Mouse (Mus musculus): ENCODE measurements around the gene Aldh1a7. TPM values are rescaled to one million over a fixed set of nuclear protein-coding genes. Genes with fewer than 3 reads are reported as not detected.

The Aldh1a7 gene
- 7.6 and 10.4 TPM in 2 replicates for polyA plus RNA-seq (2014; fragmentation: Nextera tagmentation; extraction: Ambion mirVana)

GRCm38 (mm10) chr19:20727381-20727780, at the start of gene Aldh1a7:
Aldh1a7 (minus strand) TSS chr19:20727562.
- no peaks in the 10 kb centered on the region for H3K9me3 ChIP-seq (ENCODE audit: control insufficient read depth, low read length)
- H3K27ac ChIP-seq (replicated peaks; ENCODE audit: low read depth, low read length) = no peak within 1 kb of the TSS
- WGBS = 64% methylated on average over 2 of the region's 2 CpGs
- H3K4me3 ChIP-seq (ENCODE audit: low read depth, low read length) = no peak within 1 kb of the TSS
- no peak within 1 kb of the TSS for H3K4me2 ChIP-seq (ENCODE audit: low read depth, low read length)
- peak; percentile 68; the same call in 1 of the 2 replicates for ATAC-seq (ENCODE audit: low read depth)
- DNase-seq (ENCODE audit: low spot score) = peak; percentile 26
- no peak within 1 kb of the TSS for H3K9ac ChIP-seq (ENCODE audit: low read depth, low read length)
- H3K27me3 ChIP-seq (replicated peaks; ENCODE audit: control insufficient read depth, insufficient read depth, low read length) = no peaks in the 10 kb centered on the region
- no peaks in the 10 kb centered on the region for H3K4me1 ChIP-seq (ENCODE audit: control insufficient read depth, insufficient read depth, low read length)
- no peaks in the 10 kb centered on the region for H3K36me3 ChIP-seq (ENCODE audit: control insufficient read depth, insufficient read depth, low read length)

- Histone ChIP-seq H3K4me3 (ENCODE audit: low read depth, low read length) (no peak overlapping the region), H3K27ac (replicated peaks; ENCODE audit: low read depth, low read length) (no peak overlapping the region), H3K9me3 (ENCODE audit: control insufficient read depth, low read length) (no peaks in the 10 kb centered on the region), H3K9ac (ENCODE audit: low read depth, low read length) (no peak overlapping the region), H3K27me3 (replicated peaks; ENCODE audit: control insufficient read depth, insufficient read depth, low read length) (no peaks in the 10 kb centered on the region), H3K4me1 (ENCODE audit: control insufficient read depth, insufficient read depth, low read length) (no peaks in the 10 kb centered on the region), H3K36me3 (ENCODE audit: control insufficient read depth, insufficient read depth, low read length) (no peaks in the 10 kb centered on the region), H3K4me2 (ENCODE audit: low read depth, low read length) (no peak overlapping the region)
- DNase-seq (ENCODE audit: low spot score) = no peak
- no peak for ATAC-seq (ENCODE audit: low read depth)
- WGBS = 70% methylated on average over 2 of the region's 2 CpGs
Measured at GRCm38 (mm10) chr19:20775681-20776080, 48.3 kb upstream of the Aldh1a7 start.

- ATAC-seq (ENCODE audit: low read depth) = no peak
Measured at GRCm38 (mm10) chr19:20773941-20774340, 46.6 kb upstream of the Aldh1a7 start.

GRCm38 (mm10) chr19:20764214-20764613, 36.9 kb upstream of the Aldh1a7 start:
- DNase-seq (ENCODE audit: low spot score) (peak; percentile 84), ATAC-seq (ENCODE audit: low read depth) (peak; percentile 67; the same call in 1 of the 2 replicates)
- H3K4me1 ChIP-seq (ENCODE audit: control insufficient read depth, insufficient read depth, low read length) = 0 out of 2 replicates have a peak, but pooled peaks cover 10% of the 10 kb centered on the region
- H3K36me3 ChIP-seq (ENCODE audit: control insufficient read depth, insufficient read depth, low read length) = no peaks in the 10 kb centered on the region
- WGBS = 17% methylated on average over 1 of the region's 1 CpGs
- H3K27ac ChIP-seq (replicated peaks; ENCODE audit: low read depth, low read length) = no peak overlapping the region
- no peak overlapping the region for H3K4me2 ChIP-seq (ENCODE audit: low read depth, low read length)
- H3K9ac ChIP-seq (ENCODE audit: low read depth, low read length) = no peak overlapping the region
- no peak overlapping the region for H3K4me3 ChIP-seq (ENCODE audit: low read depth, low read length)
- no peaks in the 10 kb centered on the region for H3K9me3 ChIP-seq (ENCODE audit: control insufficient read depth, low read length)
- H3K27me3 ChIP-seq (replicated peaks; ENCODE audit: control insufficient read depth, insufficient read depth, low read length) = no peaks in the 10 kb centered on the region

More at GRCm38 (mm10) chr19:20773941-20774340, 46.6 kb upstream of the Aldh1a7 start:
- Histone ChIP-seq H3K27me3 (replicated peaks; ENCODE audit: control insufficient read depth, insufficient read depth, low read length) (no peaks in the 10 kb centered on the region), H3K9ac (ENCODE audit: low read depth, low read length) (no peak overlapping the region), H3K9me3 (ENCODE audit: control insufficient read depth, low read length) (no peaks in the 10 kb centered on the region), H3K4me2 (ENCODE audit: low read depth, low read length) (no peak overlapping the region), H3K36me3 (ENCODE audit: control insufficient read depth, insufficient read depth, low read length) (no peaks in the 10 kb centered on the region), H3K4me1 (ENCODE audit: control insufficient read depth, insufficient read depth, low read length) (no peaks in the 10 kb centered on the region), H3K4me3 (ENCODE audit: low read depth, low read length) (no peak overlapping the region), H3K27ac (replicated peaks; ENCODE audit: low read depth, low read length) (no peak overlapping the region)
- WGBS = 84% methylated on average over 7 of the region's 7 CpGs
- DNase-seq (ENCODE audit: low spot score) = no peak

- Histone ChIP-seq H3K36me3 (ENCODE audit: control insufficient read depth, insufficient read depth, low read length) (no peaks in the 10 kb centered on the region), H3K4me2 (ENCODE audit: low read depth, low read length) (no peak overlapping the region), H3K4me3 (ENCODE audit: low read depth, low read length) (no peak overlapping the region), H3K4me1 (ENCODE audit: control insufficient read depth, insufficient read depth, low read length) (0 out of 2 replicates have a peak, but pooled peaks cover 10% of the 10 kb centered on the region), H3K9me3 (ENCODE audit: control insufficient read depth, low read length) (no peaks in the 10 kb centered on the region), H3K9ac (ENCODE audit: low read depth, low read length) (no peak overlapping the region), H3K27ac (replicated peaks; ENCODE audit: low read depth, low read length) (no peak overlapping the region), H3K27me3 (replicated peaks; ENCODE audit: control insufficient read depth, insufficient read depth, low read length) (no peaks in the 10 kb centered on the region)
- ATAC-seq (ENCODE audit: low read depth) (no peak), DNase-seq (ENCODE audit: low spot score) (no peak)
- 64% methylated on average over 4 of the region's 4 CpGs for WGBS
Measured at GRCm38 (mm10) chr19:20761675-20762426, 34.5 kb upstream of the Aldh1a7 start.

- H3K36me3 ChIP-seq (ENCODE audit: control insufficient read depth, insufficient read depth, low read length) = no peaks in the 10 kb centered on the region
- 50% methylated on average over 3 of the region's 3 CpGs for WGBS
- 0 out of 2 replicates have a peak, but pooled peaks cover 10% of the 10 kb centered on the region for H3K4me1 ChIP-seq (ENCODE audit: control insufficient read depth, insufficient read depth, low read length)
- H3K4me2 ChIP-seq (ENCODE audit: low read depth, low read length) = no peak overlapping the region
- no peaks in the 10 kb centered on the region for H3K9me3 ChIP-seq (ENCODE audit: control insufficient read depth, low read length)
- no peaks in the 10 kb centered on the region for H3K27me3 ChIP-seq (replicated peaks; ENCODE audit: control insufficient read depth, insufficient read depth, low read length)
- no peak for ATAC-seq (ENCODE audit: low read depth)
- no peak overlapping the region for H3K27ac ChIP-seq (replicated peaks; ENCODE audit: low read depth, low read length)
- peak; percentile 43 for DNase-seq (ENCODE audit: low spot score)
- H3K9ac ChIP-seq (ENCODE audit: low read depth, low read length) = no peak overlapping the region
- no peak overlapping the region for H3K4me3 ChIP-seq (ENCODE audit: low read depth, low read length)
Measured at GRCm38 (mm10) chr19:20761119-20761518, 33.8 kb upstream of the Aldh1a7 start.

- H3K27ac ChIP-seq (replicated peaks; ENCODE audit: low read depth, low read length) = no peak overlapping the region
- no peaks in the 10 kb centered on the region for H3K36me3 ChIP-seq (ENCODE audit: control insufficient read depth, insufficient read depth, low read length)
- ATAC-seq (ENCODE audit: low read depth) (no peak), DNase-seq (ENCODE audit: low spot score) (no peak)
- H3K4me2 ChIP-seq (ENCODE audit: low read depth, low read length) = no peak overlapping the region
- H3K4me1 ChIP-seq (ENCODE audit: control insufficient read depth, insufficient read depth, low read length) = no peaks in the 10 kb centered on the region
- H3K9ac ChIP-seq (ENCODE audit: low read depth, low read length) = no peak overlapping the region
- 82% methylated on average over 1 of the region's 1 CpGs for WGBS
- no peak overlapping the region for H3K4me3 ChIP-seq (ENCODE audit: low read depth, low read length)
- H3K9me3 ChIP-seq (ENCODE audit: control insufficient read depth, low read length) = no peaks in the 10 kb centered on the region
- H3K27me3 ChIP-seq (replicated peaks; ENCODE audit: control insufficient read depth, insufficient read depth, low read length) = no peaks in the 10 kb centered on the region
Measured at GRCm38 (mm10) chr19:20744630-20745029, 17.3 kb upstream of the Aldh1a7 start.

GRCm38 (mm10) chr19:20728278-20728677, 916 bp upstream of the Aldh1a7 start:
- no peak overlapping the region for H3K4me2 ChIP-seq (ENCODE audit: low read depth, low read length)
- H3K27ac ChIP-seq (replicated peaks; ENCODE audit: low read depth, low read length) = no peak overlapping the region
- no peaks in the 10 kb centered on the region for H3K4me1 ChIP-seq (ENCODE audit: control insufficient read depth, insufficient read depth, low read length)
- no peaks in the 10 kb centered on the region for H3K36me3 ChIP-seq (ENCODE audit: control insufficient read depth, insufficient read depth, low read length)
- no peak overlapping the region for H3K4me3 ChIP-seq (ENCODE audit: low read depth, low read length)
- no peaks in the 10 kb centered on the region for H3K27me3 ChIP-seq (replicated peaks; ENCODE audit: control insufficient read depth, insufficient read depth, low read length)
- no peak for ATAC-seq (ENCODE audit: low read depth)
- DNase-seq (ENCODE audit: low spot score) = peak; percentile 9
- no peaks in the 10 kb centered on the region for H3K9me3 ChIP-seq (ENCODE audit: control insufficient read depth, low read length)
- WGBS = 72% methylated on average over 1 of the region's 1 CpGs
- H3K9ac ChIP-seq (ENCODE audit: low read depth, low read length) = no peak overlapping the region

GRCm38 (mm10) chr19:20722913-20723312, 4.4 kb downstream of the Aldh1a7 start:
- no peak overlapping the region for H3K27ac ChIP-seq (replicated peaks; ENCODE audit: low read depth, low read length)

More at GRCm38 (mm10) chr19:20722913-20723312, 4.4 kb downstream of the Aldh1a7 start:
- peak; percentile 26 for DNase-seq (ENCODE audit: low spot score)
- ATAC-seq (ENCODE audit: low read depth) = peak; percentile 50
- Histone ChIP-seq H3K27me3 (replicated peaks; ENCODE audit: control insufficient read depth, insufficient read depth, low read length) (no peaks in the 10 kb centered on the region), H3K4me2 (ENCODE audit: low read depth, low read length) (no peak overlapping the region), H3K9ac (ENCODE audit: low read depth, low read length) (no peak overlapping the region), H3K9me3 (ENCODE audit: control insufficient read depth, low read length) (no peaks in the 10 kb centered on the region), H3K4me1 (ENCODE audit: control insufficient read depth, insufficient read depth, low read length) (no peaks in the 10 kb centered on the region), H3K36me3 (ENCODE audit: control insufficient read depth, insufficient read depth, low read length) (no peaks in the 10 kb centered on the region), H3K4me3 (ENCODE audit: low read depth, low read length) (no peak overlapping the region)
- 81% methylated on average over 2 of the region's 2 CpGs for WGBS

All from embryonic facial prominence, embryonic 14.5 days (tissue).